Mouse (Mus musculus) lung, postnatal 0 days (tissue): ENCODE results near the gene Cdon.

Experiments
- CTCF ChIP-seq: IDR thresholded peaks from 2 replicates; pipeline ENCODE4 v1.5.1; 2016; ENCODE audit warnings: antibody characterized with exemption, mild to moderate bottlenecking
- EP300 ChIP-seq: IDR thresholded peaks from 2 replicates; pipeline ENCODE4 v1.6.1; 2016; ENCODE audit warnings: antibody characterized with exemption, mild to moderate bottlenecking, control low read depth

GRCm38 (mm10) chr9:35377916-35378315 lies 43.0 kb upstream of the Cdon start:
- no peak for TF ChIP-seq CTCF
- TF ChIP-seq EP300 = no peak
